Mouse (Mus musculus): ENCODE data around the gene Cd59a. TPM values are rescaled to one million over a fixed set of nuclear protein-coding genes. Genes with fewer than 3 reads are reported as not detected.
"Not testable (repeated sequence)": the region's sequence is repeated elsewhere in the genome, so short reads cannot be mapped to it uniquely, and the experiment has no call there.

The Cd59a gene
- 67.0 and 70.8 TPM in 2 replicates for polyA plus RNA-seq (2015; fragmentation: Nextera tagmentation; extraction: Ambion mirVana)

- H3K4me3 ChIP-seq (replicated peaks; ENCODE audit: low read depth, low read length) = peak within 1 kb of the TSS; percentile 47
- H3K9ac ChIP-seq (ENCODE audit: low read depth, low read length) = peak within 1 kb of the TSS; percentile 71
- no peaks in the 10 kb centered on the region for H3K27me3 ChIP-seq (ENCODE audit: insufficient read depth, low read length)
- H3K36me3 ChIP-seq (ENCODE audit: insufficient read depth, low read length) = no peaks in the 10 kb centered on the region
- peak; percentile 94 for ATAC-seq (replicated peaks; ENCODE audit: low FRiP score, low read depth)
- peak within 1 kb of the TSS; percentile 92 for H3K27ac ChIP-seq
- H3K4me1 ChIP-seq (replicated peaks; ENCODE audit: insufficient read depth, low read length) = no peaks in the 10 kb centered on the region
- DNase-seq (ENCODE audit: low spot score) = peak; percentile 93
- peak within 1 kb of the TSS; percentile 88 for H3K4me2 ChIP-seq (ENCODE audit: low read length)
- H3K9me3 ChIP-seq (replicated peaks; ENCODE audit: low read length) = no peaks in the 10 kb centered on the region
- 4% methylated on average over 15 of the region's 15 CpGs for WGBS
- TF ChIP-seq CTCF (IDR thresholded peaks at IDR 0.05; ENCODE audit: low read depth) = no peak
Measured at GRCm38 (mm10) chr2:104095741-104096213, at the start of gene Cd59a. Cd59a (plus strand) TSS chr2:104095801.

DNA sequence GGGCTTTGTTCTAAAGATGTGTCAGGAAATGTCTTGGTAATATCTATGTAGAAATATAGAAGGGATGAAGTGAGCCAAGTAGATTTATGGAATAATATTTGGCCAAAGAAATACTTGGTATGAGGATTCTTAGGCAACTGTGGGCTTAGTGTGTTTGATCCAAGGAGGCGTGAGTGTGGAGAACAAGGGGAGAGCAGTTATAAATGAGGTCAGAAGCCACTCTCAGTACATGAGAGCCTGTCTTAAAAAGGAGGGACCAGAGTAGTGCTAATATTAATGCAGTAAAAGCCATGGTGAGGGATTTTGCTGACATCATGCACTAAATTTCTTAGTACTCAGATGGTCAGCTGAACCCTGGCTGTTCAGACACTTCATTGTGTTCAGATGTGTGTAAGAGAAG lies 37.2 kb upstream of the Cd59a start:
- no peak for TF ChIP-seq CTCF (IDR thresholded peaks at IDR 0.05; ENCODE audit: low read depth)
- peaks cover 27% of the 10 kb centered on the region for H3K36me3 ChIP-seq (ENCODE audit: insufficient read depth, low read length)
- 85% methylated on average over 1 of the region's 1 CpGs for WGBS

GRCm38 (mm10) chr2:104058954-104059353 lies 36.6 kb upstream of the Cd59a start:
- DNase-seq (ENCODE audit: low spot score) (no peak), ATAC-seq (replicated peaks; ENCODE audit: low FRiP score, low read depth) (no peak)
- Histone ChIP-seq H3K27me3 (ENCODE audit: insufficient read depth, low read length) (no peaks in the 10 kb centered on the region), H3K4me2 (ENCODE audit: low read length) (no peak overlapping the region), H3K4me3 (replicated peaks; ENCODE audit: low read depth, low read length) (no peak overlapping the region), H3K4me1 (replicated peaks; ENCODE audit: insufficient read depth, low read length) (no peaks in the 10 kb centered on the region), H3K27ac (no peak overlapping the region), H3K36me3 (ENCODE audit: insufficient read depth, low read length) (peaks cover 23% of the 10 kb centered on the region), H3K9ac (ENCODE audit: low read depth, low read length) (no peak overlapping the region), H3K9me3 (replicated peaks; ENCODE audit: low read length) (no peaks in the 10 kb centered on the region)
- 93% methylated on average over 4 of the region's 4 CpGs for WGBS
- TF ChIP-seq CTCF (IDR thresholded peaks at IDR 0.05; ENCODE audit: low read depth) = no peak

More for the DNA sequence above, 37.2 kb upstream of the Cd59a start:
- no peak for DNase-seq (ENCODE audit: low spot score)
- Histone ChIP-seq H3K9ac (ENCODE audit: low read depth, low read length) (no peak overlapping the region), H3K27me3 (ENCODE audit: insufficient read depth, low read length) (no peaks in the 10 kb centered on the region), H3K9me3 (replicated peaks; ENCODE audit: low read length) (no peaks in the 10 kb centered on the region), H3K4me2 (ENCODE audit: low read length) (no peak overlapping the region), H3K4me1 (replicated peaks; ENCODE audit: insufficient read depth, low read length) (no peaks in the 10 kb centered on the region), H3K4me3 (replicated peaks; ENCODE audit: low read depth, low read length) (no peak overlapping the region), H3K27ac (no peak overlapping the region)
- no peak for ATAC-seq (replicated peaks; ENCODE audit: low FRiP score, low read depth)

DNA sequence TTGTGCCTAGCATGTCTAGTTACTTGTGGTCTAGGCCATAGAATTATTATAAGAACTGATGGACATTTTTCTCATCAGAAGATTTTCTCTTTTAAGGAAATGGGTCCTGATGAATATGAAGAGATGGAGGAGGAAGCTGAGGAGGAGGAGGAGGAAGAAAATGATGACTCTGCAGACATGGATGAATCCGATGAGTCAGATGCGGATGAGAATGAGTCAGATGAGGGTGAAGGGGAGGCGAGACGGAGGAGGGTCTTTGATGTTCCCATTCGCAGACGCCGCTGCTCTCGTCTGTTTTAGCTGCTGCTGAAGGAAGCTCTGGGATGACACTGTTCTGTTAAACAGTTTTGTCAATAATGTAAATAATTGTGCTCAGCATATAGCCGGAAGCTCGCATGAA lies 35.8 kb upstream of the Cd59a start:
- Histone ChIP-seq H3K4me2 (ENCODE audit: low read length) (no peak overlapping the region), H3K36me3 (ENCODE audit: insufficient read depth, low read length) (peaks cover 16% of the 10 kb centered on the region), H3K27ac (no peak overlapping the region), H3K9ac (ENCODE audit: low read depth, low read length) (no peak overlapping the region), H3K4me3 (replicated peaks; ENCODE audit: low read depth, low read length) (no peak overlapping the region), H3K27me3 (ENCODE audit: insufficient read depth, low read length) (no peaks in the 10 kb centered on the region), H3K4me1 (replicated peaks; ENCODE audit: insufficient read depth, low read length) (no peaks in the 10 kb centered on the region), H3K9me3 (replicated peaks; ENCODE audit: low read length) (no peaks in the 10 kb centered on the region)
- TF ChIP-seq CTCF (IDR thresholded peaks at IDR 0.05; ENCODE audit: low read depth) = no peak
- no peak for DNase-seq (ENCODE audit: low spot score)
- WGBS = 71% methylated on average over 10 of the region's 10 CpGs
- ATAC-seq (replicated peaks; ENCODE audit: low FRiP score, low read depth) = no peak

- Histone ChIP-seq H3K36me3 (ENCODE audit: insufficient read depth, low read length) (peaks cover 10% of the 10 kb centered on the region; the same call in 1 of the 2 replicates), H3K4me1 (replicated peaks; ENCODE audit: insufficient read depth, low read length) (no peaks in the 10 kb centered on the region), H3K27ac (no peak overlapping the region), H3K9me3 (replicated peaks; ENCODE audit: low read length) (no peaks in the 10 kb centered on the region), H3K27me3 (ENCODE audit: insufficient read depth, low read length) (no peaks in the 10 kb centered on the region), H3K9ac (ENCODE audit: low read depth, low read length) (no peak overlapping the region), H3K4me2 (ENCODE audit: low read length) (no peak overlapping the region), H3K4me3 (replicated peaks; ENCODE audit: low read depth, low read length) (no peak overlapping the region)
- no peak for DNase-seq (ENCODE audit: low spot score)
- 96% methylated on average over 6 of the region's 6 CpGs for WGBS
- ATAC-seq (replicated peaks; ENCODE audit: low FRiP score, low read depth) = no peak
- TF ChIP-seq CTCF (IDR thresholded peaks at IDR 0.05; ENCODE audit: low read depth) = no peak
Measured at GRCm38 (mm10) chr2:104060996-104061395, 34.6 kb upstream of the Cd59a start.

DNA sequence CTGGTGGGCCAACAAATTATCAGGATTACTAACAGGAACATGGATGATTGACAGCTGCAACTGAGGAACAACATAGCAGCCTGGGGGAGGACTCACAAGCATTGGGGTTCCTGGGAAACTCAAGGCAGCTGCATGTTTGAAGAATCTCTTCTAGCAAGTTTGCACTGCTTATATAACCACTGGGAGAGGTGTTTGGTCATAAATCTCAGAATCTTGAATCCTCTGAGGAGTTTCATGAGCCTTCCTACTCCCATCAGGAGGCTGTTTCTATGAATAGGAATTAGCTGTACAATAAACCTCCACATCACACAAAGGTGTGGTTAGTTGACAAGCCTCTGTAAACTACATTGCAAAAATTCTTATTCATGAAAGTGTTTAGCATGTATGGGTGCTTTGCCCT lies 32.9 kb upstream of the Cd59a start:
- Histone ChIP-seq H3K9ac (ENCODE audit: low read depth, low read length) (no peak overlapping the region), H3K4me2 (ENCODE audit: low read length) (no peak overlapping the region)

DNA sequence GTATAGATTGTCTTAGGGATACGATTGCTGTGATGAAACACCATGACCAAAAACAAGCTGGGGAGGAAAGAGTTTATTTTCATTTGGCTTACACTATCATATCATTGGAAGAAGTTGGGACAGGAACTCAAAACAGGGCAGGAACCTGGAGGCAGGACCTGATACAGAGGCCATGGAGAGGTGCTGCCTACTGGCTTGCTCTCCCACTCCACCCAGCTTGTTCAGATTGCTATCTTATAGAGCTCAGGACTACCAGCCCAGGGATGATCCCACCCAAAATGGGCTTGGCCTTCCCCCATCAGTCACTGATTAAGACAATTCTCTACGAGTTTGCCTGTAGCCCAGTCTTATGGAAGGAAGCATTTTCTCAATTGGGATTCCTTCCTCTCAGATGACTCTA lies 31.4 kb upstream of the Cd59a start:
- no peak overlapping the region for H3K4me2 ChIP-seq (ENCODE audit: low read length)
- no peaks in the 10 kb centered on the region for H3K4me1 ChIP-seq (replicated peaks; ENCODE audit: insufficient read depth, low read length)
- H3K27ac ChIP-seq = no peak overlapping the region
- H3K9ac ChIP-seq (ENCODE audit: low read depth, low read length) = no peak overlapping the region
- no peak overlapping the region for H3K4me3 ChIP-seq (replicated peaks; ENCODE audit: low read depth, low read length)
- peaks cover 4% of the 10 kb centered on the region; the same call in 1 of the 2 replicates for H3K36me3 ChIP-seq (ENCODE audit: insufficient read depth, low read length)
- H3K9me3 ChIP-seq (replicated peaks; ENCODE audit: low read length) = no peaks in the 10 kb centered on the region
- ATAC-seq (replicated peaks; ENCODE audit: low FRiP score, low read depth) (no peak), DNase-seq (ENCODE audit: low spot score) (no peak)
- TF ChIP-seq CTCF (IDR thresholded peaks at IDR 0.05; ENCODE audit: low read depth) = no peak
- WGBS = 78% methylated on average over 2 of the region's 2 CpGs
- no peaks in the 10 kb centered on the region for H3K27me3 ChIP-seq (ENCODE audit: insufficient read depth, low read length)

More for the DNA sequence above, 32.9 kb upstream of the Cd59a start:
- Histone ChIP-seq H3K36me3 (ENCODE audit: insufficient read depth, low read length) (peaks cover 10% of the 10 kb centered on the region; the same call in 1 of the 2 replicates), H3K27me3 (ENCODE audit: insufficient read depth, low read length) (no peaks in the 10 kb centered on the region), H3K4me1 (replicated peaks; ENCODE audit: insufficient read depth, low read length) (no peaks in the 10 kb centered on the region), H3K27ac (no peak overlapping the region), H3K4me3 (replicated peaks; ENCODE audit: low read depth, low read length) (no peak overlapping the region), H3K9me3 (replicated peaks; ENCODE audit: low read length) (no peaks in the 10 kb centered on the region)
- no peak for TF ChIP-seq CTCF (IDR thresholded peaks at IDR 0.05; ENCODE audit: low read depth)
- ATAC-seq (replicated peaks; ENCODE audit: low FRiP score, low read depth) (no peak), DNase-seq (ENCODE audit: low spot score) (no peak)

DNA sequence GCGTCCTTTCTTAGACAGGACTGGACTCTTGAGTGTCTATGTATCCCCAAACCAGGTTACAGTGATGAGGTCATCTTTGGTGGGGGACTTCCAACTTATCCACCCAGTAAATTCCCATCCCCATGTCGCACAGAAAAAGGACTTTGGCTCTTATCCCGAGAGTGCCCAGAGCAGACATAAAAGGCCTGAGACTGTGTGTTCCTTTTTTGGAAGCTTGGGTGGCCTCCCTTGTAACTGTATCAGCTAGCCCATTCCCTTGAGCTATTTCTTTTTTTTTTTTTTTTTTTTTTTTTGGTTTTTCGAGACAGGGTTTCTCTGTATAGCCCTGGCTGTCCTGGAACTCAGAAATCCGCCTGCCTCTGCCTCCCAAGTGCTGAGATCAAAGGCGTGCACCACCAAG lies 30.1 kb upstream of the Cd59a start, which contains the start of gene Gm10912:
TSS of gene Gm10912 (plus strand) at position 301 of the 400 bp plus-strand sequence.
- not testable (repeated sequence) for H3K27ac ChIP-seq; H3K4me2 ChIP-seq (ENCODE audit: low read length); H3K27me3 ChIP-seq (ENCODE audit: insufficient read depth, low read length); H3K4me1 ChIP-seq (replicated peaks; ENCODE audit: insufficient read depth, low read length); H3K9ac ChIP-seq (ENCODE audit: low read depth, low read length); H3K9me3 ChIP-seq (replicated peaks; ENCODE audit: low read length); H3K4me3 ChIP-seq (replicated peaks; ENCODE audit: low read depth, low read length); ATAC-seq (replicated peaks; ENCODE audit: low FRiP score, low read depth); H3K36me3 ChIP-seq (ENCODE audit: insufficient read depth, low read length); DNase-seq (ENCODE audit: low spot score)
- 85% methylated on average over 5 of the region's 6 CpGs for WGBS

DNA sequence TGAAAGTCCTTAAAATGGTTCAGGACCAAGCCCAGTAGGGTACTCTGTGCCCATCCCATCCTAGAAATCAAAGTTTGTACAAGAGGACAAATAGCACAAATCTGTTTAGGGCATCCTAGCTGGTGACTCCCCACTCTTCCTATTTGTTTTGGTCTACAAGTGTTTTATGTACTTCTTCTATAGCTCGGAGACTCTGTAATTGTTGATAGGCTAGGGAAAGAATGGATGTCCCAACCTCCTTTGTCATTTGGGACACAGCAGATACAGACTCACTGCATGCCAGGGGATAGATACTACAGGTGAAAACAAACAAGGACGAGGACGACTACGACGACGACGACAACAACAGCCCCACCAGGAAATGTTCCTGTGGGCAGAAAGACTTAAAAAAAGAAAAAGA lies 27.2 kb upstream of the Cd59a start, which contains the start of gene Gm10799:
TSS of gene Gm10799 (minus strand) at position 101 of the 400 bp plus-strand sequence.
- not testable (repeated sequence) for H3K27ac ChIP-seq; H3K36me3 ChIP-seq (ENCODE audit: insufficient read depth, low read length); H3K9me3 ChIP-seq (replicated peaks; ENCODE audit: low read length); H3K4me1 ChIP-seq (replicated peaks; ENCODE audit: insufficient read depth, low read length); ATAC-seq (replicated peaks; ENCODE audit: low FRiP score, low read depth); H3K27me3 ChIP-seq (ENCODE audit: insufficient read depth, low read length); H3K4me3 ChIP-seq (replicated peaks; ENCODE audit: low read depth, low read length); DNase-seq (ENCODE audit: low spot score); H3K9ac ChIP-seq (ENCODE audit: low read depth, low read length); H3K4me2 ChIP-seq (ENCODE audit: low read length)
- WGBS = 77% methylated on average over 7 of the region's 7 CpGs

Measured in kidney, postnatal 0 days (tissue).